Mouse (Mus musculus) G1E (cell line): ENCODE data around the gene Manf. TPM values are rescaled to one million over a fixed set of nuclear protein-coding genes. Genes with fewer than 3 reads are reported as not detected.
A peak's percentile ranks its signal among the peaks of the same experiment; 100 is the strongest.

Source experiments
- ATAC-seq: 2 replicates; pipeline ENCODE4 v1.8.0; 2016; ENCODE audit warnings: mild to moderate bottlenecking; ENCODE audit not compliant: insufficient number of reproducible peaks, poor library complexity, low FRiP score, severe bottlenecking; ENCODE audit errors: extremely low read depth
- DNase-seq: peaks from one replicate; pipeline ENCODE4 v3.0.0; 2012; ENCODE audit warnings: low spot score
- H3K27me3 ChIP-seq: 2 replicates; pipeline ENCODE4 v1.6.1; 2012; ENCODE audit warnings: mild to moderate bottlenecking, low read length, inconsistent platforms; ENCODE audit not compliant: insufficient read depth
- H3K36me3 ChIP-seq: replicated peaks from 2 replicates; pipeline ENCODE3; 2012; ENCODE audit warnings: mild to moderate bottlenecking, inconsistent platforms
- H3K4me1 ChIP-seq: 2 replicates; pipeline ENCODE4 v1.6.1; 2012; ENCODE audit warnings: low read depth, low read length, inconsistent platforms, mixed read lengths; ENCODE audit not compliant: insufficient read depth
- H3K4me3 ChIP-seq: 2 replicates; pipeline ENCODE4 v1.5.1; 2012; ENCODE audit warnings: low read depth, mild to moderate bottlenecking, inconsistent platforms, low read length, moderate library complexity, mixed read lengths
- H3K9me3 ChIP-seq: replicated peaks from 2 replicates; pipeline ENCODE4 v1.6.1; 2012; ENCODE audit warnings: inconsistent platforms
- CTCF ChIP-seq: IDR thresholded peaks from 2 replicates; pipeline ENCODE4 v1.5.1; 2012; ENCODE audit warnings: low read depth, low read length, inconsistent platforms, mixed read lengths
- GATA1 ChIP-seq: IDR thresholded peaks from 2 replicates; pipeline ENCODE4 v1.6.1; 2012; ENCODE audit warnings: borderline replicate concordance, low read length, inconsistent platforms, mixed read lengths
- GATA2 ChIP-seq: IDR thresholded peaks from 2 replicates; pipeline ENCODE4 v1.6.1; 2012; ENCODE audit warnings: low read depth, low read length, inconsistent platforms, borderline replicate concordance
- POLR2AphosphoS5 ChIP-seq: IDR thresholded peaks from 2 replicates; pipeline ENCODE4 v1.6.1; 2012; ENCODE audit warnings: low read depth, low read length, inconsistent platforms; ENCODE audit not compliant: insufficient replicate concordance
- TAL1 ChIP-seq: conservative IDR thresholded peaks from 2 replicates; pipeline ENCODE4 v1.6.1; 2012; ENCODE audit warnings: low read depth, low read length, inconsistent platforms, mixed read lengths
- polyA plus RNA-seq: library from polyadenylated mRNA; stranded (reverse); fragments of >175 nt; gene quantifications from 2 replicates; pipeline ENCODE4 v1.2.3, GENCODE M21; 2012
- total RNA-seq, 2 experiments: library from RNA; stranded (forward) in 1 of 2; stranded (reverse) in 1 of 2; fragments of 200-1000 nt in 1 of 2; fragments of >200 nt in 1 of 2; fragmentation: Nextera tagmentation in 1 of 2; gene quantifications; 2 replicates each; pipeline ENCODE4 v1.2.3; 2014 to 2017

Gene Manf
- total and polyA plus RNA-seq, 3 experiments = 64.7 to 142 (median 116) TPM

GRCm38 (mm10) chr9:106822381-106823104 is 69.2 kb downstream of the Manf start:
- no peak for TF ChIP-seq TAL1
- no peak for TF ChIP-seq POLR2AphosphoS5
- no peak for TF ChIP-seq CTCF
- TF ChIP-seq GATA1 = no peak
- peak; percentile 88 for ATAC-seq

DNA sequence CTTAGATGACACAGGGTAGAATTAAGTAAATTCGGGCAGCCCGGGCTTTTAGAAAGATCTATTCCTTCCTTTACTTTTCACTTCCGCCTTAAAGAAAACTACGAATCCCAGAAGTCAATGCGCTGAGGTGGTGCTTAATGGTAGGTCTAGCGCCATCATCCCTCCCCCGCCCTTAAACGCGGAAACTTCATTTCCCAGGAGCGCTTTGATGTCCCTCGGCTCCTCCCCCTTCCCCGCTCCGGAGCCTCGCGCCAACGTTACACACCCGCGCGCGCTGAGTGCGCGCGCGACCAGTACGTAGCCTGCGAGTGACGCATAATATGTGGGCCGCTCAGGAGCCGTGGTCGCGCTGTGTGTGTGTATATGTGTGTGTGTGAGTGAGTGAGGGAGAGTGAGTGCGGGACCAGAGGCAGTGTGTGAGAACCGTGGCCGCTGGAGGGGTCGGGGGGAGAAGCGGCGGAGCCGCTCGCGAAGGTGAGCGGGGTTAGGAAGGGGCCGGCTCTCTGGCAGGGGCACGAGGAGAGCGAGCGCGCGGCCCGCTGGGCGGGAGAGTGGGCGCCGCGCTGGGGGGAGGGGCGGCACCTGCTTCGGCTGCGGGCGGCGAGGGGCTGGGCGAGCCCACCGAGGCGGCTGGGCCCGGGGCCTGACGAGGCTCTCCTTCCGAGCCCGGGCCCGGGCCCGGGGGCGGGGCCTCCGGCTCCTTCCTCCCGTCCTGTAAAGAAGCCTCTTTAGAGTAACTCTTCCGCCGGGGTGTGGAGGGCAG is 70.0 kb downstream of the Manf start, which contains the start of gene Dcaf1:
Gene Dcaf1 (plus strand): TSS at position 257 of the 763 bp plus-strand sequence.
- ATAC-seq (peak; percentile 84), DNase-seq (peak; percentile 77)
- Histone ChIP-seq H3K27me3 (no peaks in the 10 kb centered on the region), H3K4me3 (peak within 1 kb of the TSS; percentile 95), H3K4me1 (peaks cover 6% of the 10 kb centered on the region), H3K9me3 (no peaks in the 10 kb centered on the region), H3K36me3 (peaks cover 2% of the 10 kb centered on the region)
- no peak for TF ChIP-seq GATA1
- no peak for TF ChIP-seq GATA2
- no peak for TF ChIP-seq CTCF
- no peak for TF ChIP-seq POLR2AphosphoS5
- TF ChIP-seq TAL1 = no peak

More at GRCm38 (mm10) chr9:106822381-106823104, 69.2 kb downstream of the Manf start:
- H3K27me3 ChIP-seq = no peaks in the 10 kb centered on the region
- peak overlapping the region; percentile 95 for H3K4me3 ChIP-seq
- H3K36me3 ChIP-seq = peaks cover 4% of the 10 kb centered on the region
- DNase-seq = peak; percentile 71
- no peaks in the 10 kb centered on the region for H3K9me3 ChIP-seq
- peaks cover 6% of the 10 kb centered on the region for H3K4me1 ChIP-seq

DNA sequence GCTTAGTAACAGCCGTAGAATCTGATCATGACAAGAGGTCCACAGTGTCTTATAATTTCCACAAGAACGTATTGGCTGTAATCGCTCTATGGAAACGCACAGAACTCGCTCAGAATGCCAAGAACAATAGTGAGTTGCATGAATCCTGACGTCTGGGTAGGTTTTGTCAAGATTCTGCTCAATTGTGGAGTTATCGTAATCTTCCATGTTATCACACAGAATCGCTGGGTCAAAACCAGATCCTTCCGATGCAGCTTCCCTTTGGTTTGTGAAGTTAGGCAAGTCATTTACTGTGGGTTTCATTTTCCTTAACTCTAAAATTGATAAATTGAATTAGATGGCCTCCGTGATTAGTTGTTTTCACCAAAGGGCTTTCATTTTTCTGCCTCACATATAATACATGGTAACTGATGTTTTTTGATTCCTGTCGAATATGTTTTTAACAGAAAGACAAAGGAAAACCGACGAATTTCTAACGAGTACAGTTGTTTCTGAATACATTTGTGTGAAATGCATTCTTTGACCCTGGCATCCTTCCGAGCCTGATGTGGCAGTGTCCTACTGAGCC is 70.6 kb downstream of the Manf start:
- Histone ChIP-seq H3K36me3 (peaks cover under 1% of the 10 kb centered on the region), H3K4me3 (peak overlapping the region; percentile 95), H3K27me3 (no peaks in the 10 kb centered on the region), H3K9me3 (no peaks in the 10 kb centered on the region), H3K4me1 (peaks cover 6% of the 10 kb centered on the region)
- DNase-seq (peak; percentile 3), ATAC-seq (no peak)
- no peak for TF ChIP-seq POLR2AphosphoS5
- no peak for TF ChIP-seq GATA2

DNA sequence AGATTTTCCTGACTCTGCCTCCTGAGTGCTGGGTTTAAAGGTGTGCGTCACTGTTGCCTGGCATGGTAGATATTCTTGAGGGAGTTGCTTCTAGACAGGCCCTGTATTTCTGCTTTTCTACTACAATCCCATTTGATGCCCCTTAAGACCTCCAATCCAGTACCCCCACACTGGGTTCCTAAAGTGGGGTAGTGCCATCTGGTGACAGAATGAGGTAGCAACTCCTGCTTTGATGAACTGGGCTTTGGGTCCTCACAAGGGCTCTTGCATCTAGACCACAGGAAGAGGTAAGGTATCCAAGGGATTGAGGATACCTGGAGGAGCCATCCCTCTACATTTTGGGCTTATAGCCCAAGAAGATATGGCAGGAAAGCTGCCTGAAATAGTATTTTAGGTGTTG is 72.6 kb downstream of the Manf start:
- Histone ChIP-seq H3K36me3 (no peaks in the 10 kb centered on the region), H3K4me1 (peaks cover 10% of the 10 kb centered on the region), H3K27me3 (no peaks in the 10 kb centered on the region), H3K4me3 (no peak overlapping the region), H3K9me3 (no peaks in the 10 kb centered on the region)
- TF ChIP-seq TAL1 (no peak), POLR2AphosphoS5 (no peak), GATA1 (no peak), GATA2 (no peak), CTCF (no peak)
- DNase-seq = no peak
- no peak for ATAC-seq

DNA sequence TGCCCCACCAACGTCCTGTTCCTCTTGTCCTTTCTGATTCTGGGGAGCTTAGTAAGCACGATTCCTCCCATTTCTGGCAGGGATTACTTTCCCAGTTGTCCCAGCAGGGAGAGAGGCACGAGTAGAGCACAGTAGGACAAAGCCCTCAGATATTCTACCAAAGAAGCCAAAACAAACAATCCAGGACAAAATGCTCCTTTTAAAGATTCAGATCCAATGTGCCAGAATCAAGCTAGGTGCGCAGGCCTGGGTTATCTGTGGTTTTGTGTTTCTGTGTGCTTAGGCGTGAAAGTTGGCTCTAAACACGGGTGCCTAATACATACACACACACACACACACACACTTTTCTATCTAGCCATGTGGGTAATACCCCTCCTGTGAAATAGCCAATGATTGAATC is 73.6 kb downstream of the Manf start:
- Histone ChIP-seq H3K4me3 (no peak overlapping the region), H3K36me3 (no peaks in the 10 kb centered on the region), H3K27me3 (no peaks in the 10 kb centered on the region), H3K9me3 (no peaks in the 10 kb centered on the region), H3K4me1 (peaks cover 10% of the 10 kb centered on the region)
- TF ChIP-seq POLR2AphosphoS5 (no peak), CTCF (no peak)
- DNase-seq (no peak), ATAC-seq (no peak)

DNA sequence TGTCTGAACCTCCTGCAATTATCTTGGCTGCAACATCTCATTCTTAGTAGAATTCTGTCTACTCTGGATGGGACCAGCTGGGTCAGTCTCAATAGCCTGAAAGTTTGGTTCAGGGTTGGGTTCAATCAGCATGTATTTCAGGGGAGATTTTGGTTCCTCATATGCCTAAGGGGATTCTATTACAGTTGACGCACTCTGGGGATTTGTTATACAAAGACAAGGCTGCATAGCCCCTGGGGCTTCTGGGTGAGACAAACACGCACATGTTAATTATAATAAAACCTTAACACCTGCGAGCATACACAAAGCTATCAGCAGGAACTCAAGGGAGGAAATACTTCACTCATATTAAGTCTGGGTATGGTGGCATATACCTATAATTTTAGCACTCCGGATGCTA is 85.3 kb downstream of the Manf start:
- Histone ChIP-seq H3K36me3 (no peaks in the 10 kb centered on the region), H3K4me3 (no peak overlapping the region), H3K27me3 (peaks cover 12% of the 10 kb centered on the region), H3K4me1 (no peaks in the 10 kb centered on the region), H3K9me3 (peaks cover 19% of the 10 kb centered on the region)
- ATAC-seq (no peak), DNase-seq (no peak)
- TF ChIP-seq GATA2 = no peak
- no peak for TF ChIP-seq POLR2AphosphoS5
- TF ChIP-seq TAL1 = no peak
- TF ChIP-seq CTCF = no peak
- no peak for TF ChIP-seq GATA1
